Mouse (Mus musculus): ENCODE measurements around the gene Ces2f. TPM values are rescaled to one million over a fixed set of nuclear protein-coding genes. Genes with fewer than 3 reads are reported as not detected.
"Not testable (repeated sequence)": the region's sequence is repeated elsewhere in the genome, so short reads cannot be mapped to it uniquely, and the experiment has no call there.

The Ces2f gene
- polyA plus RNA-seq (2015; fragmentation: Nextera tagmentation; extraction: Ambion mirVana) = not detected in 2 replicates

DNA sequence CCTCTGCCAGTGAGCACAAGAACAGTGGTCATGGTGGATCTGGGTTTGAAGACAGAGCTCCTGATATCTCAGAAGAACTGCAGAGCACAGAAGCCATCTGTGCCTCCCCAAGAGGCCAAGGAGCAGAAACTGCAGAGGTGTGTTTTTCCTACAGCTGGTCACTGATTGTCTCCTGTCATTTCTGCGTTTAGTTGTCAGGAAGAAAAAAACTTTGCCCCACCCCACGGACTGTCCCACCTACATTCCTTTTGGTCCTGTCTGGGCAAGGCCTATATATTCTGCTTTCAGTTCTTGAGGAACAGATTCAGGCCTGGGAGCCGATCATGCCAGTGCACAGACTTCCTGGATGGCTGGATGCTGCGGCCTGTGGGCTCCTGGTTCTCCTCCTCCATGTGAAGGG, at the start of gene Ces2f:
Gene Ces2f, plus strand, starts transcription at position 301 of the 400 bp plus-strand sequence.
- H3K27ac ChIP-seq (ENCODE audit: low read length) = no peak within 1 kb of the TSS
- no peak within 1 kb of the TSS for H3K9ac ChIP-seq (replicated peaks; ENCODE audit: low read depth, low read length)
- H3K27me3 ChIP-seq (replicated peaks; ENCODE audit: control insufficient read depth, insufficient read depth, low read length) = no peaks in the 10 kb centered on the region
- H3K4me3 ChIP-seq (replicated peaks; ENCODE audit: low read length) = no peak within 1 kb of the TSS
- no peaks in the 10 kb centered on the region for H3K9me3 ChIP-seq (ENCODE audit: control insufficient read depth, low read length)
- 97% methylated on average over 4 of the region's 4 CpGs for whole genome bisulfite sequencing
- H3K4me2 ChIP-seq (ENCODE audit: low read length) = no peak within 1 kb of the TSS
- no peak for ATAC-seq
- H3K4me1 ChIP-seq (replicated peaks; ENCODE audit: control insufficient read depth, insufficient read depth, low read length) = no peaks in the 10 kb centered on the region
- H3K36me3 ChIP-seq (ENCODE audit: control insufficient read depth, insufficient read depth) = no peaks in the 10 kb centered on the region

DNA sequence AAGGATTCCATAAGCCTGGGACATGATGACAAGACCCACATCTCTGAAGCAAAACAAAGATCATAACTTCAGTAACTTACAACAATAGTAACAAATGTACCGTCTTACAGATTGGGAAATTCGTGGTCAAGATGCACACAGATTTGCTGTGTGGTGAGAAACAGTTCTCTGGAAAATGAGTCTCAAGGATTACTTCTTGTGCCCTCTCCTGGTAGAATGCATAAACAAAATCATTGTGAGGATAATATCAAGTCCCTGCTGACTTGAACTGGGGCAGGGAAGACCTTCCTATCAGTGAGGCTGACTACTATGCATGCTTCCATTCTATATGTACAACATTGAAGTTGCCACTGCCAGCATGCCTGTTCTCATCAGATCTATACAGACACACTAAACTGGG, 45.4 kb upstream of the Ces2f start:
- Histone ChIP-seq H3K4me2 (ENCODE audit: low read length) (no peak overlapping the region), H3K9me3 (ENCODE audit: control insufficient read depth, low read length) (no peaks in the 10 kb centered on the region), H3K27me3 (replicated peaks; ENCODE audit: control insufficient read depth, insufficient read depth, low read length) (no peaks in the 10 kb centered on the region), H3K9ac (replicated peaks; ENCODE audit: low read depth, low read length) (no peak overlapping the region), H3K27ac (ENCODE audit: low read length) (no peak overlapping the region), H3K4me3 (replicated peaks; ENCODE audit: low read length) (no peak overlapping the region), H3K4me1 (replicated peaks; ENCODE audit: control insufficient read depth, insufficient read depth, low read length) (no peaks in the 10 kb centered on the region), H3K36me3 (ENCODE audit: control insufficient read depth, insufficient read depth) (no peaks in the 10 kb centered on the region)
- no peak for ATAC-seq
- WGBS = 88% methylated on average over 2 of the region's 2 CpGs

DNA sequence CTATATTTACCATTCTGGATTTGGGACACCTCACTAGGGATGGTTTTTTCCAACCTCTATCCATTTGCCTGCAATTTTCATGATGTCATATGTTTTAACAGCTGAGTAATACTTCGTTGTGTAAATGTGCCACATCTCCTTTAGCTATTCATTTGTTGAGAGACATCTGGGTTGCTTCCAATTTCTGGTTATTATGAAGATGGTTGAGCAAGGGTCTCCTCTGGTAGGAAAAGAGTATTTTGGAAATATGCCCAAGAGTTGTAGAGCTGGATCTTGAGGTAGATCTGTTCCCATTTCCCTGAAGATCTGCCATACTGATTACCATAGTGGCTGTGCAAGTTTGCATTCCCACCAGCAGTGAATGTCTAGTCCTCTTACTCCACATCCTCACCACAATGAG, 40.0 kb upstream of the Ces2f start:
- no peaks in the 10 kb centered on the region for H3K36me3 ChIP-seq (ENCODE audit: control insufficient read depth, insufficient read depth)
- H3K4me2 ChIP-seq (ENCODE audit: low read length) = no peak overlapping the region
- H3K9ac ChIP-seq (replicated peaks; ENCODE audit: low read depth, low read length) = no peak overlapping the region
- no peaks in the 10 kb centered on the region for H3K9me3 ChIP-seq (ENCODE audit: control insufficient read depth, low read length)
- 51% methylated on average over 1 of the region's 1 CpGs for WGBS
- no peaks in the 10 kb centered on the region for H3K27me3 ChIP-seq (replicated peaks; ENCODE audit: control insufficient read depth, insufficient read depth, low read length)
- no peaks in the 10 kb centered on the region for H3K4me1 ChIP-seq (replicated peaks; ENCODE audit: control insufficient read depth, insufficient read depth, low read length)
- H3K4me3 ChIP-seq (replicated peaks; ENCODE audit: low read length) = no peak overlapping the region
- no peak overlapping the region for H3K27ac ChIP-seq (ENCODE audit: low read length)
- ATAC-seq = no peak

DNA sequence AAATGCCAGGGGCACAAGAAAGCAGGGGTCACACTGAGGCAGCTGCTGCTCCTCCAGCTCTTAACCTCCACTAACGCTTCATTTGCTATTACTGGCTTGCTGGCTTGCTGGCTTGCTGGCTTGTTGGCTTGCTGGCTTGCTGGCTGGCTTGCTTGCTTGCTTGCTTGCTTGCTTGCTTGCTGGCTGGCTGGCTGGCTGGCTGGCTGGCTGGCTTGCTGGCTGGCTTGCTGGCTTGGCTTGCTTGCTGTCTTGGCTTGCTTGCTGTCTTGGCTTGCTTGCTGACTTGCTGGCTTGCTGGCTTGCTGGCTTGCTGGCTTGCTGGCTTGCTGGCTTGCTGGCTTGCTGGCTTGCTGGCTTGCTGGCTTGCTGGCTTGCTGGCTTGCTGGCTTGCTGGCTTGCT, 38.1 kb upstream of the Ces2f start:
- not testable (repeated sequence) for H3K9ac ChIP-seq (replicated peaks; ENCODE audit: low read depth, low read length); H3K9me3 ChIP-seq (ENCODE audit: control insufficient read depth, low read length); H3K4me1 ChIP-seq (replicated peaks; ENCODE audit: control insufficient read depth, insufficient read depth, low read length); H3K4me2 ChIP-seq (ENCODE audit: low read length); H3K36me3 ChIP-seq (ENCODE audit: control insufficient read depth, insufficient read depth); H3K4me3 ChIP-seq (replicated peaks; ENCODE audit: low read length); H3K27ac ChIP-seq (ENCODE audit: low read length); H3K27me3 ChIP-seq (replicated peaks; ENCODE audit: control insufficient read depth, insufficient read depth, low read length)
- 63% methylated on average over 1 of the region's 1 CpGs for WGBS
- 0 out of 2 replicates have a peak, but pooled peaks have one; percentile 36 for ATAC-seq

DNA sequence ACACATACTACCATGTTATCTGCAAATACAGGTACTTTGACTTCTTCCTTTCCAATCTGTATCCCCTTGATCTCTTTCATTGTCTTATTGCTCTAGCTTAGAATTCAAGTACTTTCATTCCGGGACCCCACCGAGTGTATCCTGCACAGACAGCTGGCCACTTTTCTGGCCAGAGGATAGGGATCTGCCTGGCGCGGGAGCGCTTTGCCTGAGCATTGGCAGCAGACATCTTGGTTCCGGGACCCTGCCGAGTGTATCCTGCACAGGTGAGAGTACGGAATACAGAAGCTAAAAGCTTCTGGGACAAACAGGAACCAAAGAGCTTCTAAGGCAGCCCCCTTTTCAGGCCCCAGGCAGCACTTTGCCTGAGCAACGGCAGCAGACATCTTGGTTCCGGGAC, 37.5 kb upstream of the Ces2f start:
- not testable (repeated sequence) for H3K9me3 ChIP-seq (ENCODE audit: control insufficient read depth, low read length); H3K27me3 ChIP-seq (replicated peaks; ENCODE audit: control insufficient read depth, insufficient read depth, low read length); H3K4me2 ChIP-seq (ENCODE audit: low read length); H3K4me3 ChIP-seq (replicated peaks; ENCODE audit: low read length); H3K4me1 ChIP-seq (replicated peaks; ENCODE audit: control insufficient read depth, insufficient read depth, low read length); H3K9ac ChIP-seq (replicated peaks; ENCODE audit: low read depth, low read length); ATAC-seq; H3K27ac ChIP-seq (ENCODE audit: low read length); H3K36me3 ChIP-seq (ENCODE audit: control insufficient read depth, insufficient read depth)
- 84% methylated on average over 10 of the region's 10 CpGs for WGBS

DNA sequence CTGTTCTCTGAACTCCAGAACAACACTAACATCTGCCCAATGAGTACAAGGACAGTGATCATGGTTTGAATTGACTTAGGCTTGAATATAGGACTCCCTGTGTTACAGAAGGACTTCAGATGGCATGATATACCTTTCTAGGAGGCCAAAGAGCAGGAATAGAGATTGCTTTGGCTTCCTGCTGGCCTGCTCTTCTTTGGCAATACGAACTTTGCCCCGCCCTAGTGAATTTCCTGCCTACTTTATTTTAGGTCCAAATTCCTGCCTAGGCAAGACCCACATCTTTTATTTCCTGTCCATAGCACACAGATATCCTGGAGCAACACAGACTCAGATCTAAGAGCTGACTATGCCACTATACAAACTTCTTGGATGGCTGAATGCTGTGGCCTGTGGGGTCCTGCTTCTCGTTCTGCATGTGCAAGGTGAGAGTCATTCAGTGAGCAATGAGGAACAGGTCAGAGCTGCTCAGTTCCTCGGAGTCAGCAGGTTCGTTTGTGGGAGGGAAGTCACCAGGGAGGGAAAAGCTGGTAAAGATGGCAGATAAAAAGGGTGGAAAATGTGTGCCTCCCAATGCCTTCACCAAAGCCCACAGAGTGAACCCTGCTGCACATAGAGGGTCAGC, 21.1 kb upstream of the Ces2f start, which contains the start of gene Ces2e:
Gene Ces2e, plus strand, starts transcription at position 289 of the 625 bp plus-strand sequence.
- Histone ChIP-seq H3K4me1 (replicated peaks; ENCODE audit: control insufficient read depth, insufficient read depth, low read length) (no peaks in the 10 kb centered on the region), H3K27ac (ENCODE audit: low read length) (no peak within 1 kb of the TSS), H3K36me3 (ENCODE audit: control insufficient read depth, insufficient read depth) (no peaks in the 10 kb centered on the region), H3K9me3 (ENCODE audit: control insufficient read depth, low read length) (no peaks in the 10 kb centered on the region), H3K4me3 (replicated peaks; ENCODE audit: low read length) (no peak within 1 kb of the TSS), H3K4me2 (ENCODE audit: low read length) (no peak within 1 kb of the TSS), H3K9ac (replicated peaks; ENCODE audit: low read depth, low read length) (no peak within 1 kb of the TSS), H3K27me3 (replicated peaks; ENCODE audit: control insufficient read depth, insufficient read depth, low read length) (no peaks in the 10 kb centered on the region)
- WGBS = 87% methylated on average over 5 of the region's 5 CpGs
- no peak for ATAC-seq

DNA sequence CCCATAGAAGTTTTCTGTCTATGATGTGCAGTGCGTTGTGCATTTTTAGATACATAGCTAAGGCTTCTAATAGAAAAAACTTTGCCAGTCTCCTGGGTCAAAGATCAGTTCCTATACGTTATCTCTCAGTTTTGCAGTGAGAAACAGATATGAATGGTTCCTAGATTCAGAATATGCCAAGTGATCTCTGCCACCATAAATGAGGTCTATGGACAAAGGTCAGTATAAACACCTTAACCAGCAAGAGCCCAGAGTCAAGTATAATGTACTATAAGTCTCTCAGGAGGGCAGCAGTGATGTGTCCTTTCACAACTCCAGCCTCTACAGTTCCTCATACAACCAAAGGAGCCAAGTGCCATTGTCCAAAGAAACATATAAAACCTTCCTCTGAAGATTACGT, 19.9 kb upstream of the Ces2f start:
- no peak overlapping the region for H3K9ac ChIP-seq (replicated peaks; ENCODE audit: low read depth, low read length)
- H3K36me3 ChIP-seq (ENCODE audit: control insufficient read depth, insufficient read depth) = no peaks in the 10 kb centered on the region
- H3K4me3 ChIP-seq (replicated peaks; ENCODE audit: low read length) = no peak overlapping the region
- no peak for ATAC-seq
- H3K27ac ChIP-seq (ENCODE audit: low read length) = no peak overlapping the region
- no peaks in the 10 kb centered on the region for H3K27me3 ChIP-seq (replicated peaks; ENCODE audit: control insufficient read depth, insufficient read depth, low read length)
- no peak overlapping the region for H3K4me2 ChIP-seq (ENCODE audit: low read length)
- H3K4me1 ChIP-seq (replicated peaks; ENCODE audit: control insufficient read depth, insufficient read depth, low read length) = no peaks in the 10 kb centered on the region
- H3K9me3 ChIP-seq (ENCODE audit: control insufficient read depth, low read length) = no peaks in the 10 kb centered on the region
- 84% methylated on average over 3 of the region's 3 CpGs for WGBS

DNA sequence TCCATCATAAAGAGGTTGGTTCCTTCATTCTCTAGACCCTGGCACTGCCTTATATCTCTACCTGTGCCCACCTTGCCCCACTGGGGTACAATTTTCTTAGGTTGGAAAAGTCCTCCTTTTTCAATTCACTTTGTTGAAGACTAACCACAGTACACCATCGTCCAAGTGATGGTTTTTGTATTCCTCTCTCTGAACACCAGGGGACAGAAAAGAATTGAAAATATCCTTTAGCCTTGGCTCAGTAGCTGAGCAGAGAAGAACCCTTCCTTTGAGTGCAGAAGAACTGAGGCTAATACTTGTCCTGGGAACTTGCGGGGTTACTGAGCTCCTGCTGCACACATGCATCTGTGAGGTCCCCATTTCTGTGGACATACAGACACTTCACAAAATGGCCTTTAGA, 2.5 kb upstream of the Ces2f start:
- H3K9ac ChIP-seq (replicated peaks; ENCODE audit: low read depth, low read length) = no peak overlapping the region
- H3K9me3 ChIP-seq (ENCODE audit: control insufficient read depth, low read length) = no peaks in the 10 kb centered on the region
- no peaks in the 10 kb centered on the region for H3K4me1 ChIP-seq (replicated peaks; ENCODE audit: control insufficient read depth, insufficient read depth, low read length)
- no peaks in the 10 kb centered on the region for H3K27me3 ChIP-seq (replicated peaks; ENCODE audit: control insufficient read depth, insufficient read depth, low read length)
- H3K27ac ChIP-seq (ENCODE audit: low read length) = no peak overlapping the region
- no peak overlapping the region for H3K4me2 ChIP-seq (ENCODE audit: low read length)
- 83% methylated on average over 2 of the region's 2 CpGs for WGBS
- no peak overlapping the region for H3K4me3 ChIP-seq (replicated peaks; ENCODE audit: low read length)
- ATAC-seq = no peak
- no peaks in the 10 kb centered on the region for H3K36me3 ChIP-seq (ENCODE audit: control insufficient read depth, insufficient read depth)

DNA sequence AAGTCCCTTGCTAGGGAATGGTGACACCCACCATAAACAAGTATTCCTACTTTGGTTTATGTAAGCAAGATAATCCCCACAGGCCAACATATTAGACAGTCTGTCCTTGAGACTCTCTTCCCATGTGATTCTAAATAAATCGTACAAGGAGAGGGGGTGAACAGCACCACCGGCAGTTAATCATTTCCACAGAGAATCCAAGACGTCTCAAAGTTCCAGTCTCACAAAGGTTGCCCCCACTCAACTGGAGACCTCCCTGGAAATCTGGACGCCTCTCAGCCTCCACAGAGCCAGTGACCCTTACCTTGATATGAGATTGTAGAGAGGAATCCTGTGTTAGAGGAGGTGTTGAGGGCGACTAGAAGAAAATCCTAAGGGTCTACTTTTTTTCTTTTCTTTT, 1.9 kb downstream of the Ces2f start:
- WGBS = 83% methylated on average over 5 of the region's 5 CpGs
- Histone ChIP-seq H3K4me2 (ENCODE audit: low read length) (no peak overlapping the region), H3K36me3 (ENCODE audit: control insufficient read depth, insufficient read depth) (no peaks in the 10 kb centered on the region), H3K27me3 (replicated peaks; ENCODE audit: control insufficient read depth, insufficient read depth, low read length) (no peaks in the 10 kb centered on the region), H3K9me3 (ENCODE audit: control insufficient read depth, low read length) (no peaks in the 10 kb centered on the region), H3K27ac (ENCODE audit: low read length) (no peak overlapping the region), H3K9ac (replicated peaks; ENCODE audit: low read depth, low read length) (no peak overlapping the region), H3K4me3 (replicated peaks; ENCODE audit: low read length) (no peak overlapping the region), H3K4me1 (replicated peaks; ENCODE audit: control insufficient read depth, insufficient read depth, low read length) (no peaks in the 10 kb centered on the region)
- ATAC-seq = no peak

DNA sequence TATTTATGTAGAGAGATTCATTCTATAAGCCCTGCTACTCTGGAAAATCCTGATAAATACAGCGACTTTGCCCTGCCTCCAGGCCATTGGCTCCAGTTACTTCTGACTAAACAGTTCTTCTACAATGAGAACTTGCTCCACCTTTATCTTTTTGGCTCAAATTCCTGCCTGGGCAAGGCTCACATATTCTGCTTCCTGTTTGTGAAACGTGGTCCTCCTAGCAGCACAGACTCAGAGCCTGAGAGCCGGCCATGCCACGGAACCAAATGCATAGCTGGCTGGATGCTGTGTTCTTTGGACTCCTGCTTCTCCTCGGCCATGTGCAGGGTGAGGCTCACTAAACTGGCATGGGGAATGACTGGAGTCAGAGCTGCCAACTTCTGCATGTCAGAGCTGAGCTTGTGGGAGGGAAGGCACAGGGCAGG, 14.4 kb downstream of the Ces2f start, which contains the start of gene Ces2g:
Gene Ces2g, plus strand, starts transcription at position 182 of the 425 bp plus-strand sequence.
- ATAC-seq = no peak
- no peaks in the 10 kb centered on the region for H3K27me3 ChIP-seq (replicated peaks; ENCODE audit: control insufficient read depth, insufficient read depth, low read length)
- WGBS = 65% methylated on average over 5 of the region's 5 CpGs

More for the DNA sequence above, 14.4 kb downstream of the Ces2f start, which contains the start of gene Ces2g:
- H3K9me3 ChIP-seq (ENCODE audit: control insufficient read depth, low read length) = no peaks in the 10 kb centered on the region
- H3K4me1 ChIP-seq (replicated peaks; ENCODE audit: control insufficient read depth, insufficient read depth, low read length) = no peaks in the 10 kb centered on the region
- no peak within 1 kb of the TSS for H3K4me2 ChIP-seq (ENCODE audit: low read length)
- no peak within 1 kb of the TSS for H3K4me3 ChIP-seq (replicated peaks; ENCODE audit: low read length)
- no peaks in the 10 kb centered on the region for H3K36me3 ChIP-seq (ENCODE audit: control insufficient read depth, insufficient read depth)
- H3K27ac ChIP-seq (ENCODE audit: low read length) = no peak within 1 kb of the TSS
- H3K9ac ChIP-seq (replicated peaks; ENCODE audit: low read depth, low read length) = no peak within 1 kb of the TSS

All from forebrain, embryonic 16.5 days (tissue).